Mouse (Mus musculus) thymus, adult 2 months (tissue): ENCODE measurements around the gene Pdgfb.

Source experiments
- CTCF ChIP-seq: fragments of 200-500 bp; IDR thresholded peaks from 2 replicates; pipeline ENCODE4 v1.5.1; 2012; ENCODE audit warnings: mild to moderate bottlenecking, control low read depth, low read length, moderate library complexity, borderline replicate concordance; ENCODE audit not compliant: control insufficient read depth, poor library complexity, insufficient read depth; ENCODE audit errors: extremely low read depth
- POLR2A ChIP-seq: fragments of 200-500 bp; IDR thresholded peaks from 2 replicates; pipeline ENCODE4 v1.6.1; 2012; ENCODE audit warnings: mild to moderate bottlenecking, low read length, control low read depth, moderate library complexity; ENCODE audit not compliant: control insufficient read depth, poor library complexity, insufficient read depth; ENCODE audit errors: extremely low read depth

- TF ChIP-seq CTCF (no peak), POLR2A (no peak)
Measured at GRCm38 (mm10) chr15:79996781-79997180, 18.0 kb downstream of the Pdgfb start.
